ENCODE assay signal across 8 mouse cellular contexts in the genomic region with DNA sequence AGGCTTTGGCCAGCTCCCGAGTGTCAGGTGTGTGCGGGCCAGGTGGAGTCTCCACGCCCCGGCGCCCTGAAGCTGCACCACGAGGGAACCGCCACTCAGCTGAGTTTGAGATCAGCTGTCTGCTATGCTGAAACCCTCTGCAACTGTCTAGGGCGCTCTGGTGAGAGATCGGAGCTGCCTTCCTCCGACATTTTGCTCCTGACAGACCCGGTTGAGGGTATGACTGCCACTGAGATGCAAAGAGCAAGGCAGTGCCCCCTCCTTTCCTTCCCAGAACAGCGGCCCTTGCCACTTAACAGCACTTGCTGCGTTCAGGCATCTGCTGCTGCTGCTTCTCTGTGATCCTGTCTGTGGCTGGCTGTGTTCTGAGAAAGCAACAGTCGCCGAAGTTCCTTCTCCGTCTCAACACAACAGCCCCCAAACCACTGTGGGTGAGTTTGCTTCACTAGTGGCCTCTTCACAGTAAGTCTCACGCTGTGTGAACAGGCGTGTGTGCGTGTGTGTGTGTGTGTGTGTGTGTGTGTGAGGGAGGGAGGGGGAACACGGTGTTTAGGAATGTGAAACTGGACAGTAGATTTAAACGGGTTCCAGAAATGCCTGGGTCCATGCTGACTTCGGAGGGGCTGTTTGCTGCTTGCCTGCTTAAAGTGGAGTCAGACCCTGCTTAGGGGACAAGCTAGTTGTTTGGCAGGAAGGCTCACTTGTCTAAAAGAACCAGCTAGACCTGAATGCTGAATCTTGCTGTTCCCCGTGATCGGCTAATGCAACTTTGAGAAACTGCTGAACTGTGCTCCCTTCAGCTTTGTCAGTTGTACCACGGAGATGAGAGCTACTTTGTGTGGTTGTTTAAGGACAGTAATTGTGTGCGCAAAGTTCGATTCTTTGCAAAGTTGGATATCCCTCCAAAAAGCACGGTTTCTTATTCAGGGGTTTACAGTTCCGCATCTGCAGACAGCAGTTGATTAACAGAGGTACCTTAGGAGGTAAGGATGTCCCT.
DNase-seq lines count a peak whose midpoint lies in the region; ATAC-seq and TF ChIP-seq lines count a peak whose summit lies in the region.
"Had no signal": no experiment of that assay in that cellular context is flagged by ENCODE, and none has a peak within 500 bp of the region (broad histone marks: within the 10 kb centered on the region; RNA-seq: fewer than 3 reads in every experiment).

No protein-coding gene starts in this region.

- dilution Hi-C loops in CH12.LX (cut with MboI; ENCODE audit: extremely low pct_ligation_motif_present, extremely low pct_unique_long_range_greater_than_20kb, low sequenced_read_pairs) = no loop called here

- no peak overlapping the region for H3K9ac ChIP-seq in CH12.LX (ENCODE audit: insufficient read depth, low read depth)
- H3K9ac ChIP-seq in embryonic facial prominence, embryonic 12.5 days = peak overlapping the region; percentile 54
- H3K9ac ChIP-seq in heart, postnatal 0 days (replicated peaks; ENCODE audit: low read depth, low read length) = peak overlapping the region; percentile 51
- H3K9ac ChIP-seq in kidney, postnatal 0 days (ENCODE audit: low read depth, low read length) = peak overlapping the region; percentile 43
- peak overlapping the region; percentile 58 for H3K9ac ChIP-seq in midbrain, embryonic 12.5 days (replicated peaks)

- H3K4me1 ChIP-seq in CH12.LX (ENCODE audit: control insufficient read depth in 1 of 2, insufficient read depth in 2 of 2) = peaks cover 0 to 16% of the 10 kb centered on the region in 2 experiments; a peak in 2 of 4 replicates
- H3K4me1 ChIP-seq in embryonic facial prominence, embryonic 12.5 days = peaks cover 9% of the 10 kb centered on the region; the same call in 1 of the 2 replicates
- no peaks in the 10 kb centered on the region for H3K4me1 ChIP-seq in heart, postnatal 0 days (ENCODE audit: control insufficient read depth, insufficient read depth)
- H3K4me1 ChIP-seq in kidney, postnatal 0 days (replicated peaks; ENCODE audit: insufficient read depth, low read length) = 0 out of 2 replicates have a peak, but pooled peaks cover 5% of the 10 kb centered on the region
- peaks cover 22% of the 10 kb centered on the region for H3K4me1 ChIP-seq in midbrain, embryonic 12.5 days

- H3K27ac ChIP-seq in CH12.LX (ENCODE audit: insufficient read depth, low read depth) = no peak overlapping the region
- peak overlapping the region; percentile 47; the same call in 1 of the 2 replicates for H3K27ac ChIP-seq in embryonic facial prominence, embryonic 12.5 days
- peak overlapping the region; percentile 52 for H3K27ac ChIP-seq in heart, postnatal 0 days (ENCODE audit: low read depth)
- H3K27ac ChIP-seq in kidney, postnatal 0 days = no peak overlapping the region
- H3K27ac ChIP-seq in midbrain, embryonic 12.5 days (replicated peaks) = no peak overlapping the region

- no peaks in the 10 kb centered on the region for H3K27me3 ChIP-seq in CH12.LX (replicated peaks)
- 0 out of 2 replicates have a peak, but pooled peaks cover 4% of the 10 kb centered on the region for H3K27me3 ChIP-seq in embryonic facial prominence, embryonic 12.5 days
- 0 out of 2 replicates have a peak, but pooled peaks cover 7% of the 10 kb centered on the region for H3K27me3 ChIP-seq in heart, postnatal 0 days (ENCODE audit: control insufficient read depth, insufficient read depth, low read length)
- H3K27me3 ChIP-seq in kidney, postnatal 0 days (ENCODE audit: insufficient read depth, low read length) = no peaks in the 10 kb centered on the region
- H3K27me3 ChIP-seq in midbrain, embryonic 12.5 days = peaks cover 27% of the 10 kb centered on the region

- 14% methylated on average over 29 of the region's 29 CpGs for WGBS in embryonic facial prominence, embryonic 12.5 days
- WGBS in heart, postnatal 0 days = 15% methylated on average over 29 of the region's 29 CpGs
- WGBS in kidney, postnatal 0 days = 14% methylated on average over 29 of the region's 29 CpGs
- 18% methylated on average over 29 of the region's 29 CpGs for WGBS in midbrain, embryonic 12.5 days

- TF ChIP-seq EP300 in CH12.LX (IDR thresholded peaks at IDR 0.05; ENCODE audit: low read length) = no peak
- no peak for TF ChIP-seq EP300 in heart, postnatal 0 days (IDR thresholded peaks at IDR 0.05; ENCODE audit: low read depth)

- peak overlapping the region in 2 of 3 experiments; percentile 20 to 42 for H3K4me3 ChIP-seq in CH12.LX (replicated peaks in 1 of 3; ENCODE audit: low read depth in 2 of 3, low read length in 2 of 3, poor library complexity in 1 of 3)
- peak overlapping the region; percentile 51 for H3K4me3 ChIP-seq in embryonic facial prominence, embryonic 12.5 days
- peak overlapping the region; percentile 51 for H3K4me3 ChIP-seq in heart, postnatal 0 days (ENCODE audit: low read depth, low read length)
- peak overlapping the region; percentile 42 for H3K4me3 ChIP-seq in kidney, postnatal 0 days (replicated peaks; ENCODE audit: low read depth, low read length)
- H3K4me3 ChIP-seq in midbrain, embryonic 12.5 days = peak overlapping the region; percentile 38
- H3K4me3 ChIP-seq: erythroblast, embryonic 14.5 days had no signal

- TF ChIP-seq CTCF in CH12.LX (conservative IDR thresholded peaks at IDR 0.05 in 1 of 2, IDR thresholded peaks at IDR 0.05 in 1 of 2; ENCODE audit: low read depth in 2 of 2, low read length in 2 of 2) = no peak
- TF ChIP-seq CTCF in heart, postnatal 0 days (IDR thresholded peaks at IDR 0.05; ENCODE audit: low read depth) = no peak
- TF ChIP-seq CTCF in kidney, postnatal 0 days (IDR thresholded peaks at IDR 0.05; ENCODE audit: low read depth) = no peak

- no peaks in the 10 kb centered on the region for H3K79me2 ChIP-seq in CH12.LX (replicated peaks; ENCODE audit: control insufficient read depth, extremely low read depth, insufficient read depth, poor library complexity, severe bottlenecking)

- in situ Hi-C loops in CH12.LX (cut with MboI; ENCODE audit: low pct_ligation_motif_present, low pct_unique_long_range_greater_than_20kb, low sequenced_read_pairs) = no loop called here

- TF ChIP-seq POLR2A in CH12.LX (IDR thresholded peaks at IDR 0.05; ENCODE audit: low read depth, low read length) = no peak

- H3K9me3 ChIP-seq in CH12.LX (replicated peaks; ENCODE audit: low read length) = no peaks in the 10 kb centered on the region
- no peaks in the 10 kb centered on the region for H3K9me3 ChIP-seq in embryonic facial prominence, embryonic 12.5 days
- H3K9me3 ChIP-seq in heart, postnatal 0 days (replicated peaks; ENCODE audit: control insufficient read depth, low read length) = no peaks in the 10 kb centered on the region
- no peaks in the 10 kb centered on the region for H3K9me3 ChIP-seq in kidney, postnatal 0 days (replicated peaks; ENCODE audit: low read length)
- H3K9me3 ChIP-seq in midbrain, embryonic 12.5 days = no peaks in the 10 kb centered on the region

- no peak for TF ChIP-seq RAD21 in CH12.LX (IDR thresholded peaks at IDR 0.05; ENCODE audit: low read depth, low read length)

- DNase-seq in CH12.LX (ENCODE audit: extremely low read depth) (no peak), NIH3T3 (ENCODE audit: low read depth) (peak; percentile 5)
- DNase-seq in heart, postnatal 0 days (ENCODE audit: low spot score) = peak; percentile 10
- peak; percentile 33 for DNase-seq in kidney, postnatal 0 days (ENCODE audit: low spot score)
- DNase-seq in testis, postnatal 10 days (ENCODE audit: low spot score) = peak; percentile 47

- H3K4me2 ChIP-seq in CH12.LX (ENCODE audit: insufficient read depth, low read depth, poor library complexity, severe bottlenecking) = peak overlapping the region; percentile 54
- peak overlapping the region; percentile 67 for H3K4me2 ChIP-seq in embryonic facial prominence, embryonic 12.5 days (replicated peaks)
- peak overlapping the region; percentile 75 for H3K4me2 ChIP-seq in heart, postnatal 0 days (ENCODE audit: low read depth, low read length)
- H3K4me2 ChIP-seq in kidney, postnatal 0 days (ENCODE audit: low read length) = peak overlapping the region; percentile 75
- H3K4me2 ChIP-seq in midbrain, embryonic 12.5 days (replicated peaks) = peak overlapping the region; percentile 58

- H3K36me3 ChIP-seq in CH12.LX (replicated peaks in 1 of 2; ENCODE audit: control insufficient read depth in 1 of 2, insufficient read depth in 1 of 2, low read length in 1 of 2) = no peaks in the 10 kb centered on the region
- H3K36me3 ChIP-seq in embryonic facial prominence, embryonic 12.5 days = no peaks in the 10 kb centered on the region
- no peaks in the 10 kb centered on the region for H3K36me3 ChIP-seq in heart, postnatal 0 days (replicated peaks; ENCODE audit: control insufficient read depth, insufficient read depth, low read length)
- H3K36me3 ChIP-seq in kidney, postnatal 0 days (ENCODE audit: insufficient read depth, low read length) = no peaks in the 10 kb centered on the region
- H3K36me3 ChIP-seq in midbrain, embryonic 12.5 days = no peaks in the 10 kb centered on the region

- ATAC-seq in embryonic facial prominence, embryonic 12.5 days (ENCODE audit: insufficient number of reproducible peaks, insufficient read depth, low FRiP score, low TSS enrichment) = 0 out of 2 replicates have a peak, but pooled peaks have one; percentile 30
- peak; percentile 52; the same call in 1 of the 2 replicates for ATAC-seq in heart, postnatal 0 days (ENCODE audit: insufficient read depth, low read depth)
- ATAC-seq in kidney, postnatal 0 days (replicated peaks; ENCODE audit: low FRiP score, low read depth) = peak; percentile 49
- ATAC-seq in midbrain, embryonic 12.5 days (ENCODE audit: low FRiP score, low read depth) = peak; percentile 53

TF ChIP-seq in CH12.LX, 34 proteins besides CTCF, POLR2A, EP300 and RAD21:
- TF ChIP-seq NRF1 (IDR thresholded peaks at IDR 0.05; ENCODE audit: low read depth, low read length) (no peak), IRF4 (IDR thresholded peaks at IDR 0.05; ENCODE audit: low read depth, low read length) (no peak)

Comparison
In these comparisons a context has a peak if more than half of its experiments do, and no peak if none do; other contexts are left out.
1. H3K27ac ChIP-seq: peak in embryonic facial prominence, embryonic 12.5 days (single experiment) and heart, postnatal 0 days (single experiment); none in CH12.LX (single experiment), kidney, postnatal 0 days (single experiment) and midbrain, embryonic 12.5 days (single experiment).
2. Peak in every context shown above with its lines, with median percentiles within 50 percentile points of each other: H3K4me2 ChIP-seq, H3K4me3 ChIP-seq and ATAC-seq.